Mouse (Mus musculus) heart, postnatal 0 days (tissue): Measurements from ENCODE around the gene Megf11.

Experiments used
- CTCF ChIP-seq: IDR thresholded peaks from 2 replicates; pipeline ENCODE4 v1.5.1; 2016; ENCODE audit warnings: antibody characterized with exemption, control low read depth, low read depth
- EP300 ChIP-seq: IDR thresholded peaks from 2 replicates; pipeline ENCODE4 v1.6.1; 2016; ENCODE audit warnings: antibody characterized with exemption, low read depth

- TF ChIP-seq CTCF (no peak), EP300 (no peak)
Observed at GRCm38 (mm10) chr9:64420471-64420870, 35.0 kb downstream of the Megf11 start.
